Mouse (Mus musculus) adrenal gland, adult 8-10 months (tissue): Measurements from ENCODE around the gene Psmd5. TPM values are rescaled to one million over a fixed set of nuclear protein-coding genes. Genes with fewer than 3 reads are reported as not detected.
"Not testable (repeated sequence)": the region's sequence is repeated elsewhere in the genome, so short reads cannot be mapped to it uniquely, and the experiment has no call there.

Experiments
- DNase-seq: peaks from one replicate; pipeline ENCODE4 v3.0.0; 2022
- total RNA-seq, 4 experiments: library from RNA; stranded (reverse); gene quantifications; 2 replicates each; pipeline ENCODE4 v1.2.4; 2022

Gene Psmd5
- total RNA-seq, 4 experiments from 2014 or later = 42.6 to 49.8 (median 45.8) TPM

DNA sequence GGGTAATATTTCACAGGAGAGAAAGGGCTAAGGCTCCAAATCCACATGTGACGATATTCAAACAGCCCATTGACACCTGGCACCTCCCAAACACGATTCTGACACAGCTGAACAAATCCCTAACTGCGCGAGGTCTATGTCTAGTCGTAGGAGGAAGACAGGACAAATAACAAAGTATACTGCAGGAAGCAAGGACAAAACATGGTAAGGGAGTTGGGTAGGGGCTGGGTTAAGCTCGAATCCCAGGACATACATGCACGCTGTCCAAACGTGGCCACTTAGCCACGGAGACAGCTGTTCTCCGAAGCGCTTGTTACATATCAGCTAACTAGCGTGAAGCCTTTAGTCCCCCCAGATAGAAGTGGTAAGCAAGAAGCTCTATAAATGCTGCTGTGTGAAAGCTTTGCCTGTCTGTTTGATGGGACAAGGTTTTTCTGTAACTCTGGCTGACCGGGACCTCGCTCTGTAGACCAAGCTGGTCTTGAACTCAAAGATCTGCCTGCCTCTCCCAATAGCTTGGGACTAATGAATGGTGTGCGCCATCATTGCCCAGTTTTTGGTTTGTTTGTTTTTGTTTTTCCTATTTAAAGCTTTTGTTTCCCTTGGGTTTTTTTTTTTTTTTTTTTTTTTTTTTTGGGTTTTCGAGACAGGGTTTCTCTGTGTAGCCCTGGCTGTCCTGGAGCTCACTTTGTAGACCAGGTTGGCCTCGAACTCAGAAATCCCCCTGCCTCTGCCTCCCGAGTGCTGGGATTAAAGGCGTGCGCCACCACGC is 48.1 kb downstream of the Psmd5 start:
- DNase-seq = no peak

DNA sequence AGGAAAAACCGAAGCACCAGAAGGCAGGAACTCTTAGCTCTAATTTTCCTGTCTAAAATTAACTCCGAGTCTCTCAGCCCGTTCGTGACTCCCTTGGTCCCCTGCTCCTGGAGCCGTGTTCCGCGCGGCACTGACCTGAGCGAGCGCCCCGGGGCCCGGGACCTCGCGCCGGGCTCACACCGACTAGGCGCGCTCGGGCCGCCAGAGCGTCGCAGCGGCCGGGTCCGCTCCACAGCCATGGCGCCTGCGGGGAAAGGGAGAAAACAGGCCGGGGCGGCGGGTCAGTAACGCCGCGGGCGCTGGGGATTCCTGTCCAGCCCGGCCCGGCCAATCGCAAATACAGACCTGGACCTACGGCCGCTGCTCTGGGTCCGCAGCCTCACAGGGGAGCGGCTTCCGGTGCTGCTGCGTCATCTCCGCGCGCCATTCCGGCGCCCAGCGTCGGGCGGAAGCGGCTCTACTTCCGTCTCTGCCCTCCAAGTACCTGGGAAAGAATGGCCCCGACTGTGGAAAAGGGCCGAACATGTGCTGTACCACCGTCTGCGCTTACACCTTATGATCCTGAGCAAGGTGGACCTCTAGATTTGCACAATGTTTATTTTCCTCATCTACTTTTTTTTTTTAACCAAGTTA is 48.8 kb downstream of the Psmd5 start, which contains the start of gene Fbxw2:
Gene Fbxw2 (minus strand): TSS at position 485 of the 633 bp plus-strand sequence.
- peak; percentile 88 for DNase-seq

DNA sequence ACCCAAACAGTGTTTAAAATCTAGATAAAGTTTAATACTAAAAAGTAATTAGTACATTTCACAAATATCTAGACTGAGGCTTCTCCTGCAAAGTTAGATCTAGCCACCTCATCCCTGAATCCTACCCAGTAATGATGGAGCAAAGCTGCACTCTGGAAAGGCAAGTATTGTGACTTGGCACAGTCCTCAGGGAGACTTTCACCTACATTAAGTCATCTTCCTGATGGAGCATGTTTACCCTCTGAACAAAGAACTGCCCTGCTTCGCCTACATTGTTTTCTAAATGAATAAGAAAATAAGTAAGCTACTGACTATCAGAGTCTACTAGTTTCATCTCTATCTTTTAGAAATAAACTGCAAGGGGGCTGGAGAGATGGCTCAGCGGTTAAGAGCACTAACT is 56.3 kb downstream of the Psmd5 start:
- no peak for DNase-seq

DNA sequence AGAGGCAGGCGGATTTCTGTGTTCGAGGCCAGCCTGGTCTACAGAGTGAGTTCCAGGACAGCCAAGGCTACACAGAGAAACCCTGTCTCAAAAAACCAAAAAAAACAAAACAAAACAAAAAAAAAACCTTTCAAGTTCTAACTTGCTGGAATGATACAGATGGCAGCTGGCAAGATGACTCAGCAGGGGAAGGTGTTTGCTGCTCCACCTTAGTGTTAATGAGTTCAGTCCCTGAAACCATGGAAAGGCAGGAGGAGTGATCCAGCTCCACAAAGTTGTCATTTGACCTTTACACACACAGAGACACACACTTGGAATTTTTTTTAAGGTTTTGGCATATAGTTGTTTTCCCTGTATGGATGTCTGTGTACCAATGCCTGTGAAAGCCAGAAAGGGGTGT is 58.9 kb downstream of the Psmd5 start:
- DNase-seq = not testable (repeated sequence)

DNA sequence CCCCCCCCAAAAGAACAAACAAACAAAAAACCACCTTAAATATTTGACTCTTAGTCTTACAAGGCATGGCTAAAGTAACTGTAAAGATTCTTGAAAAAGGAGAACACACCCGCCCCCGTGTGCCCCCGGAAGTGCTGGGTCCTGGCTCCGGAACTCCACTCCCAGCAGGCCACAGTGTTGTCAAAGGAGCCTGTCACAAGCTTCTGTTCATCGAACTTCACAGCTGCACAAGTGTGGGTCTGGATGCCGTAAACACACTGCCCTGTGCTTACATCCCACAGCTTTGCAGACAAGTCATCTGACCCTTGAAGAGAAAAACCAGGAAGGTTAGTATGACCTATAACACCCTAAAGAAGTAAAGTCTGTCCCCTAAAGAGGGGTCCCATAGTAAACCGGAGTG is 62.1 kb downstream of the Psmd5 start:
- DNase-seq = no peak

DNA sequence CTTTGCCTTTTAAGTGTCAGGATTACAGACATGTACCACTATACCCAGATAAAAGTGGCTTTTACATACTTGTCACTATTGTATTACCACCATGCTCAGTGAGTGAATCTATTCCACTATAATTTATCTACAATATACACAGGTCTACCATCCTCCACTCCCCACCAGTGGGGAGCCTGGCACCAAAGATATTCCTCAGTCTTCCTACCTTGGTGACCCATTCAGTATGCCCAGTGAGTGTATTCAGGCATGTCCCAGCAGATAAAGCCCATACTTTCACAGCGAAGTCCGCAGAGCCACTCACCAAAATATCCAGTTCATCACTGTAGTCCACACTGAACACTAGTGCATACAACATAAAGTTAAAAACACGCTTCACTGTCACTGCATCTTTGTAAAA is 64.0 kb downstream of the Psmd5 start:
- DNase-seq = no peak

DNA sequence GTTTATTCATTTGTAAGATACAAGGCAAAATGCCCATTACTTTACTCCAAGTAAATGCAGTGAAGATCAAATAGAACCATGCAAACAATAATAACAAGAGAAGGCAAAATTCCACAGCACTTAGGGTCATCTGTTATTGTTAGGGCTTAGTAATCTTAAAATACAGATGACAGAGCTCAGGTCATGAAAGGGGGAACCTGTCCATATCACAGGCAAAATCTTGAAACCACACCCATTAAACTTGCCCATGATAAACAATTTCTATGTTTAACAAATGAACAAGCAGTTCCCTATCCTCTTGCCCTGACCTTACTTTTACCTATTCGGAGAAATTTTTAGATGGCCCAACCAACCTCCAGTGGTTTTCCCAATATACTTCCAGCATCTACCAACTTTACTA is 65.2 kb downstream of the Psmd5 start:
- no peak for DNase-seq

DNA sequence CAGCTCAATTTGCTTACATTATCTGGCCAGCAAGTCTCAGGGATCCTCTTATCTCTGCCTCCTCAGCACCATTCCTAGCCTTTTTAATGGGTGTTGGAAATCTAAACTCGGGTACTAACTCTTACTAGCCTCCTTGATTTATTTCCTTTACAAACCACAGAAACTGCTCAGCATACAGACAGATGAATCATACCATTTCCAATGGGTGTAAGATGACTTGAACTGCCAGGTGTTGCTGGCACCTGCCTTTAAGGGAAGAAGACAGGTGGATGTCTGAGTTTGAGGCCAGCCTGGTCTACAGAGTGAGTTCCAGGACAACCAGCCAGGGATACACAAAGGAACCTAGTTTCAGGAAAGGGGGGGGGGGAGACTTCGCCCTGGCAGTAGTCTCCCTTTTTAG is 66.7 kb downstream of the Psmd5 start:
- no peak for DNase-seq

DNA sequence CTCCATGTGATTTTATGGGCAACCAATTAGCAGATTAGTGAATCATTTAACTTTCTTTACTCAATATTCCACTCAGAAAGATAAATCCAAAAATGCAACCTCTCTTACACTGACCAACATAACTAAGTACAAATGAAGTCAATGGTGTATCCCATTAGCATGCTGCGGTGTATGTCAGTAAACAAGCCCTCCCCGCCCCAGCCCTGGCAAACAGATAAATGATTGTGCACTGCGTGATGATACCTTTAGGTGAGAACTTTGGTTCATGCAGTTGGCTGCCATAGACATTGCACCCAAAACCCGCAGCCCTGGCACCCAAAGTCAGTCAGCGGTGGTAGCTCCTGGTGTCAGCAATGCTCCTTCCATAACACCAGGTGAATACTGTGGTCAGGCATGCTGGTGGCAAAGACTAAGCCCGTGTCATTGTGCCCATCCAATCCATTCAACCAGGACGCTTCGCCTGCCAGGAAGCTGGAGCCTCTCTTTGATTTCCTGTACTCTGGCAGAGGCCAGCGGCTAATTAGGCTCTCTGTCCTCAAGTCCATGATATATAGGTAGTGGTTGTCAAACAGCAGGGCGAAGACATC is 69.3 kb downstream of the Psmd5 start:
- DNase-seq = no peak

DNA sequence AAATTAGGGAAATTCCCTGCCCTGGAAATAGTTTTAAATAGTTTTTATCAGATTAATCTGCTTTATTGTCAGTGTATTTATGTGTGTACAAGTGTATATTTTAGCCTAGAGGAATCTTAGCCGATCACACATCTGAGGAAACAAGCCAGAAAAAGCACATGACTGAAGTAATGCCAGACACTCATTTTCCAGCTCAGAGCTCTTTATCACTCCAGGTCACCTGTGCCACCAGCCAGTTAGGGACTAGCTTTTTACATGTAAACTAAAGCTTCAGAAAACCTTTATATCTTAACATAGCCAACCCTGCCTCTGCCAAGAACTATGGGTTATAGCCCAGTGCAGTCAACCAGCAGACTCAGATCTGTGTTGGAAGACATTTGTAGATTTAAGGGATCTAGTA is 70.0 kb downstream of the Psmd5 start:
- no peak for DNase-seq

DNA sequence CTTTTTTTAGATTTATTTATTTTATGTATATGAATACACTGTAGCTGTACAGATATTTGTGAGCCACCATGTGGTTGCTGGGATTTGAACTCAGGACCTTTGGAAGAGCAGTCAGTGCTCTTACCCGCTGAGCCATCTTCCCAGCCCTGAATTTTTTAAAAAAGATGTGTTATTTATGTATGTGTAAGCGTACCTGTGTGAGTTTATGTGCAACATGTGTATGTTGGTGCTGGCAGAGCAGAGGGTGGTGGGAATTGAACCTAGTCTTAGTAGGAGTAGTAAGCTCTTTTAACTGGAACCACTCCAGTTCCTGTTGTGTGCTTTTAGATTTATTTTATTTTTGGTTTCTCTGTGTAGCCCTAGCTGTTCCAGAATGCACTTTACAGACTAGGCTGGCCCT is 70.6 kb downstream of the Psmd5 start:
- DNase-seq = no peak

DNA sequence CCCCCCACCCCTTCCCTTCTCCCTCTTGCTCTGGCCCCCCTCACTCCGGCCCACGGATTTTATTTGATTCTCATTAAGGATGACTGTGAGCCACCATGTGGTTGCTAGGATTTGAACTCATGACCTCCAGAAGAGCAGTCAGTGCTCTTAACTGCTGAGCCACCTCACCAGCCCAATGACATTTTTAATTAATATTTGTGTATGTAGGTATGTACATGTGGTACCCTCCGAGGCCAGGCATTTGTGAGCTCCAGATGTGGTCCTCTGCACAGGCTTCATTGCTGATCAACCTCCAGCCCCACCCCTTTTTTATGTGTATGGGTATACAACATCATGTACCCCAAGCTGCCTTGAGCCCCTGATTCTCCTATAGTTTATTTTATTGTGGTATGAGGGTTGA is 71.0 kb downstream of the Psmd5 start:
- no peak for DNase-seq

DNA sequence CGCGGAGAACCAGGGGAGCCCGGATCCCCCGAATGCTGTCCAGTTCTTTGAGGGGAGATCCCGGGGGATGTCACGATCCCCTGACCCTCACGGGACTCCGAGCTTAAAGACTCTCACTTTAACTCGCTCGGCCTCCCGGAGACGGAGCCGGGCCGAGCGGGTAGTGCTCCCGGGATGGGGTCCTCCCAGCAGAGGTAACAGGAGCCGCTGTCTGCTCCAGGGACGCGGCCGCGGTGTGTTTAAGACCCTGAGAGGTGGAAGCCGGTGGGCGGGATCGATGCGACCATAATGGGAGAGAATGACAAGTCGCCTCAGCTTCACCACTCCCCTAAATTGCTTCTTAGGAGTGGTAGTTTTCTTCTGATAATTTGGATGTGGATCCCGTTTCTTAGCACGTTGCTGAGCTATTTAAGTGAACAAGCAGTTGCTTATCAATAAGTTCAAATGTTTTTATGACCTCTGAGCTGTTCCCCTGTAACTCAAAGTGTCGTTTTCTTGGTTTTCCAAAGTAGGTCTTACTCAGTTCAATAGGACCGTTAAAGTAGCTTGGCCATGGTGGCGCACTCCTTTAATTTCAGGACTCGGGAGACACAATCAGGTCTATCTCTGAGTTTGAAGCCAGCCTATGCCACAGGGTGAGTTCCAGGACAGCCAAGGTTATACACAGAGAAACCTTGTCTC is 72.1 kb downstream of the Psmd5 start:
- DNase-seq = peak; percentile 45

DNA sequence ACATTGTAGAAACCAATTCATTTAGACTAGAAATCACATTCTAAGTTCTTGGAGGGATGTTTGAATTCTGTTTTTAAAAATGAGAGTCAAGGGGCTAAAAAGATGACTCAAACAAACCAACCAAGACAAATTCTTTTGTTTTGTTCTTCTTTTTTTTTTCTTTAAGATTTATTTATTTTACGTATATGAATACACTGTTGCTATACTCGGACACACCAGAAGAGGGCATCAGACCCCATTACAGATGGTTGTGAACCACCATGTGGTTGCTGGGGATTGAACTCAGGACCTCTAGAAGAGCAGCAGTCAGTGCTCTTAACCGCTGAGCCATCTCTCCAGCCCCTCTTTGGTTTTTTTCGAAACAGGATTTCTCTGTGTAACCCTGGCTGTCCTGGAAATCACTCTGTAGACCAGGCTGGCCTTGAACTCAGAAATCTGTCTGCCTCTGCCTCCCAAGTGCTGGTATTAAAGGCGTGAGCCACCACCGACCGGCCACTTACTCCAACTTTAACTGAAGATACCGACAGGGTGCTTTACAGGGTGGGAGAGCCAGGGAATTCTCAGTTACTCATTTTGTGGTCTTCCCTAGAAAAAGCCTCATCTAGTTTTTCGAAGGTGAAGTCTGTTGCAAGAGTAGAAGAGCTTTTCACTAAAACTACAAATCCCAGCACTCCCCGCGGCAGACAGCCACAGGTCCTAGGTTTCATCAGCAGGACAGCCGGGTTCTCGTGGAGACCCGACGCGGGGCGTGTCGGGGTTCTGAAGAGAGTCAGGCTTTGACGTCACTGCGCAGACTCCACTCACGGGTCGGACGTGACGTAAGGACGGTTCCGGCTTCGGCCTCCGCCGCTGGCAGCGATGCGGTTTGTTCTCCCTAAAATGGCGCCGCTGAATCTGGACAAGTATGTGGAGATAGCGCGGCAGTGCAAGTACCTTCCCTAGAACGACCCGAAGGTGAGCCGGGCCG is 73.0 kb downstream of the Psmd5 start:
- DNase-seq = peak; percentile 97

DNA sequence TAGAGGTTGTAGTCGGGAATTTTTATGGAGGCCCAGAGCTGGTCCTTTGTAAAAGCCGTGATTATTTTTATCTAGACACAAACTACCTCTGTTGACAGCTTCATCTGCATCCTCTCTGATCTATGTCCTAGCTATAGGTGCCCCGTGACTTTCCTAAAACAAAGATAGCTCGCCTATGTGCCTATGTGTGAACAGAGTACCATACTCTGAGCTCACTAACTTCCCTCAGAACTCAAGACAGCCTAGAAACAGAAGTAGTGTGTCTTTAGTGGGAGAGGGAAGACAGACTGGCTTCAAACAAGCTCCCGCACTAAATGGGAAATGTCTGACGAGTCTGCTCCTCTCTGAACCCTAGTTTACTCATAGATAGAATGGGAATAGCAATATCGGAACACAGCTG is 74.4 kb downstream of the Psmd5 start:
- no peak for DNase-seq

Other genes with a start within 250 kb of the Psmd5 start
- 10 to 100 TPM; 69.2 to 84.9 (median 78.4) TPM for gene Gapvd1, start 119.7 kb downstream of the Psmd5 start, total RNA-seq
- gene Hspa5, start 103.0 kb downstream of the Psmd5 start, total RNA-seq = 100 to 1,000 TPM; 553 to 818 (median 637) TPM
- 10 to 100 TPM; 26.4 to 33.2 (median 29.0) TPM for gene Rabepk, start 75.1 kb downstream of the Psmd5 start, total RNA-seq
- gene Fbxw2, start 48.7 kb downstream of the Psmd5 start, total RNA-seq = 10 to 100 TPM; 65.3 to 90.7 (median 79.0) TPM
- gene Gm34653, start 42.0 kb downstream of the Psmd5 start, total RNA-seq = under 1 TPM in 1 of 4 experiments, not detected in 3; 0.16 TPM
- gene Cutal, start 572 bp downstream of the Psmd5 start, total RNA-seq = 1 to 10 TPM in 1 of 4 experiments, under 1 TPM in 3; 0.41 to 1.4 (median 0.74) TPM
- gene Phf19, start 39.1 kb upstream of the Psmd5 start, total RNA-seq = 1 to 10 TPM; 2.4 to 4.5 (median 3.6) TPM
- gene Traf1, start 86.8 kb upstream of the Psmd5 start, total RNA-seq = 1 to 10 TPM; 2.2 to 5.8 (median 3.3) TPM
- gene Hc, start 186.5 kb upstream of the Psmd5 start, total RNA-seq = under 1 TPM in 3 of 4 experiments, not detected in 1; 0.32 to 0.38 (median 0.35) TPM
- 1 to 10 TPM in 1 of 4 experiments, under 1 TPM in 3; 0.21 to 1.5 (median 0.71) TPM for gene AI182371, start 226.6 kb upstream of the Psmd5 start, total RNA-seq
- 10 to 100 TPM; 16.4 to 30.7 (median 23.5) TPM for gene Cntrl, start 234.5 kb upstream of the Psmd5 start, total RNA-seq